Mouse (Mus musculus): ENCODE results near the gene Adcy9.

GRCm38 (mm10) chr16:4371039-4371438 is 49.3 kb downstream of the Adcy9 start:
- no peak for TF ChIP-seq CTCF (IDR thresholded peaks at IDR 0.05; ENCODE audit: low read depth)
- TF ChIP-seq EP300 (IDR thresholded peaks at IDR 0.05; ENCODE audit: low read depth): no peak
